Mouse (Mus musculus): ENCODE data around the gene Nab2. TPM values are rescaled to one million over a fixed set of nuclear protein-coding genes. Genes with fewer than 3 reads are reported as not detected.

Nab2 gene
- total and polyA plus RNA-seq, 2 experiments from 2014 or later = 1.1 to 4.1 TPM

DNA sequence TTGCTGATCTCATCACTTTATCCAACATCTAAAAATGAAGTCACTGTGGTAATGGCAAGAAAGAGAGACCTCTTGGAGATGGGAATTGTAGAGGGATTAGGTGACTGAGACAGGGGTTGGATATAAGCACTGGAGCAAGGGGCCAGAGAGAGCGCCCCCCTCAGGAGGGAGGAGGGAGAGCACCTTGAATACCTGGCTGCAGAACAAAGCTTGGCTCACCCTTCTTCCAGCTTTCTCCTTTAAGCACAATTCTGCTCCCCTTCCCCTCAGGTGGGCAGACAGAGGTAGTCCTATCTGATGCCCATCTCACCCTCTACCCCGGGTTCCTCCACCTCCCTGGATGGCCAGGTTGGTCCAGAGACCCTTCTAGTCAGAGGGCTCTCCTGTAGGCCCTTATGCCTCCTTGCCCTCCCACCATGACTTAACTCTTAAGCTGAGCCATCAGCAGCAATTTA is 36.4 kb upstream of the Nab2 start, which contains the start of gene Myo1a:
Myo1a (plus strand) TSS at position 405 of the 455 bp plus-strand sequence.
- H3K9me3 ChIP-seq (ENCODE audit: low read length) = no peaks in the 10 kb centered on the region
- 76% methylated on average over 2 of the region's 2 CpGs for WGBS
- H3K9ac ChIP-seq (replicated peaks; ENCODE audit: low read length) = no peak within 1 kb of the TSS
- H3K27me3 ChIP-seq (ENCODE audit: insufficient read depth, low read length) = no peaks in the 10 kb centered on the region
- no peak for TF ChIP-seq CTCF (IDR thresholded peaks at IDR 0.05; ENCODE audit: low read depth)
- DNase-seq (ENCODE audit: low spot score) (no peak), ATAC-seq (no peak)
- H3K4me2 ChIP-seq (ENCODE audit: low read depth, low read length) = no peak within 1 kb of the TSS
- no peaks in the 10 kb centered on the region for H3K4me1 ChIP-seq (ENCODE audit: insufficient read depth, low read length)
- no peak within 1 kb of the TSS for H3K27ac ChIP-seq
- H3K4me3 ChIP-seq (ENCODE audit: low read length) = no peak within 1 kb of the TSS
- no peaks in the 10 kb centered on the region for H3K36me3 ChIP-seq (ENCODE audit: insufficient read depth, low read length)

DNA sequence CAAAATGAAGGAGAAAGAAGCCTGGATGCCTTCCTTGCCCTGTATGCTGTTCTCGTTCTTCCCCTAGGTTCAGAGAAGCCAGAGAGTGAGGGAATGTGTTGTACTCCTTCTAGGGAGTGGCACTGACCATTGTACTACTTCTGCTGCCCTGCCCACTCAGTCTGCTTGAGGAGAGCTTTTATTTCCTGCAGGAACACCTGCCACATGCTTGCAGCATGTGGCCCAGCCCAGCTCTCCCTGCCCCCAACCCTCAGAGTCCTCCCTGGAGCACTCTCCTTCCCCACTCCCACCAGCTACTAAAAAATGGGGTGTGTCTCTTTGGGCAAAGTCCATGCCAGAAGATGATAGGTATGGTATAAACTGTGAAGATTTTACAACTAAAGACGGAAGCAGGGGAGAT is 35.9 kb upstream of the Nab2 start:
- ATAC-seq (no peak), DNase-seq (ENCODE audit: low spot score) (no peak)
- Histone ChIP-seq H3K4me2 (ENCODE audit: low read depth, low read length) (no peak overlapping the region), H3K9ac (replicated peaks; ENCODE audit: low read length) (no peak overlapping the region), H3K4me3 (ENCODE audit: low read length) (no peak overlapping the region), H3K27ac (no peak overlapping the region), H3K27me3 (ENCODE audit: insufficient read depth, low read length) (no peaks in the 10 kb centered on the region), H3K9me3 (ENCODE audit: low read length) (no peaks in the 10 kb centered on the region), H3K36me3 (ENCODE audit: insufficient read depth, low read length) (no peaks in the 10 kb centered on the region), H3K4me1 (ENCODE audit: insufficient read depth, low read length) (no peaks in the 10 kb centered on the region)
- WGBS = 70% methylated on average over 2 of the region's 2 CpGs
- no peak for TF ChIP-seq CTCF (IDR thresholded peaks at IDR 0.05; ENCODE audit: low read depth)

DNA sequence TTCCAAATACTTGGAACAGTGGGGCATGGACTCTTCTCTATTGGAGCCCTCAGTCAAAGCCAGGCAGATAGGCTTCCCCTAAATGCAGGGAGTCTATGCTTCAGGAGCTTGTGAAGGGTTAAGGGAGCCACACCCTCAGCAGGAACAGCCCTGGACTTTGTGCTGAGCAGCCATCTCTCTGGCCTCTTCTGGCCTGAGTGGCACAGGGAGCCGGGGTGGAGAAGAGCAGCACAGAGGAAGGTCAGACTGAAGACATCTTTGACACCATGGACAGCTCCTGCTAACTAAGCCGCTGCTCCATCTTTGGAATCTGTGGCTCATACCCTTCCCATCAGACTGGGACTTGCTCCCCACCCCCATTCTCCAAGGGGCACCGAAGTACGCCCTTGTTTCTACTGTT is 34.9 kb upstream of the Nab2 start:
- ATAC-seq (no peak), DNase-seq (ENCODE audit: low spot score) (no peak)
- WGBS = 59% methylated on average over 4 of the region's 4 CpGs

DNA sequence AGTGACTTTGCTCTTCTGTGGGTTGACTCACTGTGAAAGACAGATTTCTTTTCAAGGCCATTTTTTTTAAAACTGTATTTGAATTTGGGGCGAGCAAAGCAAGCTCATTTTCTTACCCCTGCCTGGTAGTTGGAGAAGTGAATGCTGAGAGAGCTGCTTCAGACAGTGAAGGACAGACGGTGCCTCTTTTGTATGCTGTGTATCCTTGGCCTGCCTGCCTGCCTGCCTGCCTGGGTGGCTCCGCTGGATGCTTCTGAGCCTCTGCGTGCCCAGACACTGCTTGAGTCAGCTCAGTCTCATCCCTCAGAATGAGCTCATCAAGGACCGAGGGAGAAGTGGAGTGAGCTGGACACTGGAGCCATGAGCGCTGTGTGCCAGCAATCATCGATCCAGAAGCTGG is 30.6 kb upstream of the Nab2 start:
- ATAC-seq (no peak), DNase-seq (ENCODE audit: low spot score) (no peak)
- Histone ChIP-seq H3K27me3 (ENCODE audit: insufficient read depth, low read length) (no peaks in the 10 kb centered on the region), H3K4me1 (ENCODE audit: insufficient read depth, low read length) (no peaks in the 10 kb centered on the region), H3K27ac (no peak overlapping the region), H3K4me2 (ENCODE audit: low read depth, low read length) (no peak overlapping the region), H3K36me3 (ENCODE audit: insufficient read depth, low read length) (peaks cover 10% of the 10 kb centered on the region; the same call in 1 of the 2 replicates), H3K9me3 (ENCODE audit: low read length) (no peaks in the 10 kb centered on the region), H3K9ac (replicated peaks; ENCODE audit: low read length) (no peak overlapping the region), H3K4me3 (ENCODE audit: low read length) (no peak overlapping the region)
- TF ChIP-seq CTCF (IDR thresholded peaks at IDR 0.05; ENCODE audit: low read depth) = no peak
- 86% methylated on average over 7 of the region's 7 CpGs for WGBS

More for the DNA sequence above, 34.9 kb upstream of the Nab2 start:
- Histone ChIP-seq H3K4me1 (ENCODE audit: insufficient read depth, low read length) (no peaks in the 10 kb centered on the region), H3K27me3 (ENCODE audit: insufficient read depth, low read length) (no peaks in the 10 kb centered on the region), H3K4me3 (ENCODE audit: low read length) (no peak overlapping the region), H3K36me3 (ENCODE audit: insufficient read depth, low read length) (no peaks in the 10 kb centered on the region; the same call in 1 of the 2 replicates), H3K4me2 (ENCODE audit: low read depth, low read length) (no peak overlapping the region), H3K9me3 (ENCODE audit: low read length) (no peaks in the 10 kb centered on the region), H3K9ac (replicated peaks; ENCODE audit: low read length) (no peak overlapping the region), H3K27ac (no peak overlapping the region)
- TF ChIP-seq CTCF (IDR thresholded peaks at IDR 0.05; ENCODE audit: low read depth) = no peak

DNA sequence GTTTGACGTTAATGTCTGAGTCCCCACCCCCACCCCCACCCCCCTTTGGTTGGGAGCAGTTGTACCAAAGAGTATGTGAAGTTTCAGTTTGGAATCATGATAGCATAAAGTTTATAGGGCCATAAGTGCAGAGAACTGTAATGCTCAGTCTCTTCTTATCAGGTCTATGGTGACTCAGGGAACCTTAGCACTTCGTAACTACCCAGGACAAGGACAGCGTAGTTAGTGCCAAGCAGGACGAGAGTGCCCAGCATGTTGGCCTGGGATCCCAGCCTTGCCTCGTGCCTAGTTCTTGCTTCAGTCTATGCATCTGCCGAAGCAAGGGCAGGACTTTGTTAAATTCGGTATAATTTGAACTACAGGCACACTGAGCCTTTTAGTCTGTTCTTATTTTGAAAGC is 27.4 kb upstream of the Nab2 start:
- Histone ChIP-seq H3K4me3 (ENCODE audit: low read length) (no peak overlapping the region), H3K9ac (replicated peaks; ENCODE audit: low read length) (no peak overlapping the region), H3K27me3 (ENCODE audit: insufficient read depth, low read length) (no peaks in the 10 kb centered on the region), H3K4me2 (ENCODE audit: low read depth, low read length) (no peak overlapping the region), H3K27ac (no peak overlapping the region), H3K4me1 (ENCODE audit: insufficient read depth, low read length) (no peaks in the 10 kb centered on the region), H3K9me3 (ENCODE audit: low read length) (no peaks in the 10 kb centered on the region), H3K36me3 (ENCODE audit: insufficient read depth, low read length) (peaks cover 10% of the 10 kb centered on the region; the same call in 1 of the 2 replicates)
- TF ChIP-seq CTCF (IDR thresholded peaks at IDR 0.05; ENCODE audit: low read depth) = no peak
- 93% methylated on average over 7 of the region's 7 CpGs for WGBS
- DNase-seq (ENCODE audit: low spot score) = no peak
- ATAC-seq = no peak

DNA sequence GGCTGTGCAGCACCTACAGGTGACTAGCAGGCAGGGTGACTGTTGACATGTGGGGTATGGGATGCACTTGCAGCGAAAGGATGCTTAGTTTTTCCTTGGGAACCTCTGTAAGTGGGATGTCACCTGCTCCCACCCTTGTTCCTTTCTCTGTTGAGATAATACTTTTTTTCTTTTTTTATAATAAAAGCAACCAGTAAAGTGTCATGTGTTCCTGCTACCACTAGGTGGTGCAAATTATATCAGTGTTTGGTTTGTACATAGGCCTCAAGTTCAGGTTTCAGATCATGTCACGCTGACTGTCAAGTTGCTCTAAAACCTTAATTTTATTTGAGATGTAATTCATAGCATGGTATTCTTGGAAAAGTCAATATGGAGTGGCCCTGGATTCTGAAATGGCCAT is 26.3 kb upstream of the Nab2 start:
- H3K9ac ChIP-seq (replicated peaks; ENCODE audit: low read length) = no peak overlapping the region
- H3K4me3 ChIP-seq (ENCODE audit: low read length) = no peak overlapping the region
- H3K9me3 ChIP-seq (ENCODE audit: low read length) = no peaks in the 10 kb centered on the region
- WGBS = 54% methylated on average over 2 of the region's 2 CpGs
- H3K27me3 ChIP-seq (ENCODE audit: insufficient read depth, low read length) = no peaks in the 10 kb centered on the region
- ATAC-seq (no peak), DNase-seq (ENCODE audit: low spot score) (peak; percentile 65)
- H3K4me1 ChIP-seq (ENCODE audit: insufficient read depth, low read length) = no peaks in the 10 kb centered on the region
- H3K27ac ChIP-seq = no peak overlapping the region
- no peak overlapping the region for H3K4me2 ChIP-seq (ENCODE audit: low read depth, low read length)
- H3K36me3 ChIP-seq (ENCODE audit: insufficient read depth, low read length) = peaks cover 10% of the 10 kb centered on the region; the same call in 1 of the 2 replicates
- TF ChIP-seq CTCF (IDR thresholded peaks at IDR 0.05; ENCODE audit: low read depth) = peak; percentile 82

DNA sequence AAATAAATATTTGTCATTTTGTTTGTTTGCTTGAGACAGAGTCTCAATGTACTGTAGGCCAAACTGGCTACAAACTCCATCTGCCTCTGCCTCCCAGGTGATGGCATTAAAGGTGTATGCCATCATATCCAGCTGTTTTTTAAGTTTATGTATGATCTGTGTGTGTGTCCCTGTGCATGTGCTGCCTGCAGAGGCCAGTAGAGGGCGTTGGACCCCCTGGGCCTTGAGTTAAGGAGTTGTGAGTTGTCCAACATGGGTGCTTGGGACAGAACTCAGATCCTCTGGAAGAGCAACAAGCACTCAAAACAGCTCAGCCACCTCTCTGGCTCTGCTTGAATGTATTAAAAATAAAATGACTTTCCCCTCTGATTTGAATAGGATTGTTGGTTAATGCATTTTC is 22.7 kb upstream of the Nab2 start:
- Histone ChIP-seq H3K36me3 (ENCODE audit: insufficient read depth, low read length) (peaks cover 5% of the 10 kb centered on the region; the same call in 1 of the 2 replicates), H3K4me2 (ENCODE audit: low read depth, low read length) (no peak overlapping the region), H3K27ac (no peak overlapping the region), H3K4me1 (ENCODE audit: insufficient read depth, low read length) (no peaks in the 10 kb centered on the region), H3K4me3 (ENCODE audit: low read length) (no peak overlapping the region), H3K27me3 (ENCODE audit: insufficient read depth, low read length) (no peaks in the 10 kb centered on the region), H3K9ac (replicated peaks; ENCODE audit: low read length) (no peak overlapping the region), H3K9me3 (ENCODE audit: low read length) (no peaks in the 10 kb centered on the region)
- DNase-seq (ENCODE audit: low spot score) (no peak), ATAC-seq (no peak)
- 16% methylated on average over 1 of the region's 1 CpGs for WGBS
- no peak for TF ChIP-seq CTCF (IDR thresholded peaks at IDR 0.05; ENCODE audit: low read depth)
